Mouse (Mus musculus) ES-E14 (cell line): ENCODE results near the gene Bche. TPM values are rescaled to one million over a fixed set of nuclear protein-coding genes. Genes with fewer than 3 reads are reported as not detected.

Experiments used
- DNase-seq: peaks from one replicate; pipeline ENCODE4 v3.0.0-alpha.2; 2013; ENCODE audit warnings: low read depth, low spot score
- H3K27ac ChIP-seq: 2 replicates; pipeline ENCODE4 v1.5.1; 2012; ENCODE audit warnings: low read depth, mild to moderate bottlenecking, low read length, moderate library complexity, mixed read lengths; ENCODE audit not compliant: poor library complexity, insufficient read depth, severe bottlenecking
- H3K36me3 ChIP-seq: 2 replicates; pipeline ENCODE4 v1.6.1; 2012; ENCODE audit warnings: mild to moderate bottlenecking, low read length, moderate library complexity, mixed read lengths; ENCODE audit not compliant: control insufficient read depth, poor library complexity, insufficient read depth, severe bottlenecking
- H3K4me1 ChIP-seq, 2 experiments: fragments of 150-350 bp in 1 of 2; sonication (generic) in 1 of 2; 2 replicates each; pipeline ENCODE4 v1.6.1; 2012; ENCODE audit warnings: low read length in 2 of 2, mild to moderate bottlenecking in 1 of 2, mixed read lengths in 1 of 2; ENCODE audit not compliant: control insufficient read depth in 2 of 2, insufficient read depth in 2 of 2, poor library complexity in 1 of 2
- H3K4me3 ChIP-seq, 2 experiments: fragments of 150-350 bp in 1 of 2; sonication (generic) in 1 of 2; 2 replicates each; pipeline ENCODE4 v1.5.1; 2012; ENCODE audit warnings: low read length in 2 of 2, low read depth in 1 of 2, mild to moderate bottlenecking in 1 of 2, mixed read lengths in 1 of 2; ENCODE audit not compliant: insufficient read depth in 1 of 2, poor library complexity in 1 of 2, severe bottlenecking in 1 of 2
- H3K9ac ChIP-seq: 2 replicates; pipeline ENCODE4 v1.6.1; 2012; ENCODE audit warnings: low read depth, mild to moderate bottlenecking, low read length, mixed read lengths; ENCODE audit not compliant: poor library complexity, insufficient read depth, severe bottlenecking
- H3K9me3 ChIP-seq: fragments of 150-350 bp; sonication (generic); 2 replicates; pipeline ENCODE4 v1.6.1; 2012; ENCODE audit warnings: low read depth, mild to moderate bottlenecking, low read length; ENCODE audit not compliant: control insufficient read depth, insufficient read depth
- CHD2 ChIP-seq: IDR thresholded peaks from 2 replicates; pipeline ENCODE4 v1.6.1; 2014; ENCODE audit warnings: mild to moderate bottlenecking, low read depth, low read length, inconsistent platforms
- HCFC1 ChIP-seq: IDR thresholded peaks from 2 replicates; pipeline ENCODE4 v1.6.1; 2012; ENCODE audit warnings: low read length, inconsistent platforms, borderline replicate concordance; ENCODE audit not compliant: insufficient read depth
- MAFK ChIP-seq: IDR thresholded peaks from 2 replicates; pipeline ENCODE4 v1.6.1; 2014; ENCODE audit warnings: mild to moderate bottlenecking, low read depth, low read length, inconsistent platforms; ENCODE audit not compliant: insufficient read depth
- ZC3H11A ChIP-seq: IDR thresholded peaks from 2 replicates; pipeline ENCODE4 v1.6.1; 2012; ENCODE audit warnings: low read depth, mild to moderate bottlenecking, inconsistent platforms, low read length, borderline replicate concordance
- ZNF384 ChIP-seq: IDR thresholded peaks from 2 replicates; pipeline ENCODE4 v1.6.1; 2012; ENCODE audit warnings: low read depth, low read length, inconsistent platforms
- in situ Hi-C, 2 experiments: fragments of 600-800 bp; cut with MboI; formaldehyde crosslinking; loops; one replicate each; pipeline ENCODE4 v1.15.1; 2025; ENCODE audit warnings: low sequenced_read_pairs in 2 of 2, inconsistent platforms in 1 of 2; ENCODE audit not compliant: unreplicated experiment in 2 of 2
- total RNA-seq: library from RNA; depleted of rRNA; stranded (reverse); fragments of 300-350 nt; gene quantifications from 2 replicates; pipeline ENCODE4 v1.2.3, GENCODE M21; 2012

The Bche gene
- total RNA-seq, 1 experiment: 6.6 TPM

- Histone ChIP-seq H3K9me3 (no peaks in the 10 kb centered on the region), H3K36me3 (no peaks in the 10 kb centered on the region), H3K9ac (no peak overlapping the region), H3K4me3 (no peak overlapping the region), H3K27ac (no peak overlapping the region), H3K4me1 (no peaks in the 10 kb centered on the region)
- TF ChIP-seq ZC3H11A (no peak), HCFC1 (no peak), MAFK (no peak), ZNF384 (no peak)
- DNase-seq: no peak
- in situ Hi-C loops: no loop called here
Observed at GRCm38 (mm10) chr3:73724869-73725268, 16.7 kb upstream of the Bche start.

GRCm38 (mm10) chr3:73717610-73718284 lies 9.5 kb upstream of the Bche start:
- TF ChIP-seq MAFK (no peak), ZNF384 (no peak), HCFC1 (no peak), ZC3H11A (no peak), CHD2 (no peak)
- H3K36me3 ChIP-seq: no peaks in the 10 kb centered on the region
- no peak overlapping the region for H3K27ac ChIP-seq
- no peak overlapping the region for H3K9ac ChIP-seq
- in situ Hi-C loops: no loop called here
- H3K9me3 ChIP-seq: no peaks in the 10 kb centered on the region
- DNase-seq: no peak
- no peaks in the 10 kb centered on the region for H3K4me1 ChIP-seq
- no peak overlapping the region for H3K4me3 ChIP-seq

- in situ Hi-C loops: no loop called here
Observed at GRCm38 (mm10) chr3:73709871-73710270, 1.7 kb upstream of the Bche start.

GRCm38 (mm10) chr3:73707461-73708409 lies 480 bp downstream of the Bche start:
- no peaks in the 10 kb centered on the region for H3K36me3 ChIP-seq
- H3K4me3 ChIP-seq: peak overlapping the region; percentile 1 to 56; a peak in 3 of 4 replicates
- TF ChIP-seq ZNF384 (peak; percentile 65; the same call in 1 of the 2 replicates), HCFC1 (no peak), CHD2 (peak; percentile 87)
- no peaks in the 10 kb centered on the region for H3K9me3 ChIP-seq
- in situ Hi-C loops: no loop called here
- no peaks in the 10 kb centered on the region for H3K4me1 ChIP-seq
- H3K27ac ChIP-seq: no peak overlapping the region
- no peak overlapping the region for H3K9ac ChIP-seq
- DNase-seq: peak; percentile 55

More at GRCm38 (mm10) chr3:73709871-73710270, 1.7 kb upstream of the Bche start:
- Histone ChIP-seq H3K9me3 (no peaks in the 10 kb centered on the region), H3K4me3 (no peak overlapping the region), H3K36me3 (no peaks in the 10 kb centered on the region), H3K9ac (no peak overlapping the region), H3K27ac (no peak overlapping the region), H3K4me1 (no peaks in the 10 kb centered on the region)
- TF ChIP-seq HCFC1 (no peak), ZNF384 (no peak), CHD2 (no peak), ZC3H11A (no peak), MAFK (no peak)
- no peak for DNase-seq
